Mouse (Mus musculus): Measurements from ENCODE around the gene Klhl13. TPM values are rescaled to one million over a fixed set of nuclear protein-coding genes. Genes with fewer than 3 reads are reported as not detected.

Klhl13 gene
- total RNA-seq (2023) = not detected in 4 replicates

DNA sequence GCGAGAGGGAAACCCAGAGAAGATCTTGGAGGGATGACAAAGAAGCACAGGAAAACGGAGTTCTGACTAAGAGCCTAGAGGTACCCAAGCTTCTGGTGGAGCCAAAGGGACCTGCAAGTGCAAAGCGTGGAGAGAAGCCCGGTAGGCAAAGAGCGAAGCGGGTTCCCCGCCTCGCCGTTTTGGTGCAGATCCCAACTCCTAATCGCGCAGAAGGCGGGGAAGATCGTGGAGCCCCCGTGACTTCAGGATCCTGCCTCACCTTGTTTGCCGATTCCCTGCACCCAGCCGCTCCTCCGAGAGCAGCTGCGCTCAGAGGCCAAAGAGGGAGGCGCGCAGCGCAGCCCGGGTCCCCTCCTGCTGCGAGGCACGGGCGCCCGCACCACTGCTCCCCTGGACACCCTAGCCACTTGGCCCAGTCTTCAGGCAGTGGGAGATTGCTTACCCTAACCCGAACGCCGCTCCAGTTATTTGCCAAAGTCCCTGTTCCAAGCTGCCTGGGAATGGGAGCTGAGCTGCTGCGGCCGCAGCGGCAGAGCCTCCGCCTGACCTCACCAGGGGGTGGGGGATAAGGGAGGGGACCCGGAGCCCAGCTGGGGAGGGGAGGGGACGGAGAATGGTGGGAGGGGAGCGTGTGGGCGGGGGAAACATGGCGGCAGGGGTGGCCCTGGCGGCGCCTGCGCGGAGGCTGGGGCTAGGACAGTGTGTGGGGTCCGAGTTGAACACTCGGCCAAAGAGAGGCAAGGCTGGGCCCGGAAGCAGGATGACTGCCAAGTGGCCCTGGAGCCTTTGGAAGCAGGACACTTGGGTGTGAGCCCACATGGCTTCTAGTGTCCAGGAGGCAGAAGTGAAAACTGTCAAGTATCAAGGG, at the start of gene Klhl13:
Gene Klhl13, minus strand, starts transcription at position 569 of the 868 bp plus-strand sequence.

Measured in B cell, adult 62 days (primary cell).